Mouse (Mus musculus) kidney, adult 2 months (tissue): Measurements from ENCODE around the gene Rrp36.

Experiments used
- CTCF ChIP-seq: fragments of 200-500 bp; conservative IDR thresholded peaks from 2 replicates; pipeline ENCODE4 v1.5.1; 2011; ENCODE audit warnings: low read depth, mild to moderate bottlenecking, control low read depth, low read length, moderate library complexity, mixed read lengths; ENCODE audit not compliant: insufficient read depth, insufficient read length
- POLR2A ChIP-seq: fragments of 200-500 bp; IDR thresholded peaks from one replicate; pipeline ENCODE4 v1.6.1; 2011; ENCODE audit warnings: low read depth, low read length, control low read depth

DNA sequence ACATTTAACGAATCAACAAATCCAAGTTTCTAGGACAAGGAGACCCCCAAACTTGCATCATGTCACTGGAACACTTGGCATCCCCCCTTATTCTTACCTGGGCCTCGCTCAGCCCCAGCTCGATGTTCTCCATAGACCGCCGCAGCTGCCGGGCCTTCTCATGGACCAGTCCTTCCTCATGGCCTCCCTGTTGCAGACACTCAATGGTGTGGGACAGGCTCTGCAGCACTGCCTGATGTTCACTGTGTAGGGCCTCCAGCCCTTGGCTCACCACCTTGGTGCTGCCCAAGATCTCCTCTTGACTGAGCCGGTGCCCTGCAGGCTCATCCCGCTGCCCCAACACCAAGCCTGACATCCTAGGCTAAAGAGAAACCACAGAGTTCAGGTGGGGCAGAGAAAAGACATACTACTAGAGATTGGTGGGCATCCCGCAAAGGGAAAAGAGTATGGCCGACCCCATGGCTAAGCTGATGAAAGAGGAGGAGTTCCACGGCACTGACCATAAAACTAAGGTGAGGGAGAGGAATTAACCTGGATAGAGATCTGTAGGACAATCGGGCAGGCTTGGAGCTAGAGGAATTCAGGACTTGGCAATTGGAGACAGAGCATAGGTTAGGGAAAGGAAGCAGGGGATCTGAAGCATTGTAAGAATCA lies 29.9 kb downstream of the Rrp36 start:
- no peak for TF ChIP-seq CTCF
- no peak for TF ChIP-seq POLR2A
